Mouse (Mus musculus) heart, postnatal 0 days (tissue): ENCODE data around the gene Tbata.

Source experiments
- CTCF ChIP-seq: IDR thresholded peaks from 2 replicates; pipeline ENCODE4 v1.5.1; 2016; ENCODE audit warnings: antibody characterized with exemption, control low read depth, low read depth
- EP300 ChIP-seq: IDR thresholded peaks from 2 replicates; pipeline ENCODE4 v1.6.1; 2016; ENCODE audit warnings: antibody characterized with exemption, low read depth

GRCm38 (mm10) chr10:61194611-61195010 is 22.9 kb downstream of the Tbata start:
- TF ChIP-seq CTCF (no peak), EP300 (no peak)
